Mouse (Mus musculus): Measurements from ENCODE around the gene Padi2.

Padi2 gene

DNA sequence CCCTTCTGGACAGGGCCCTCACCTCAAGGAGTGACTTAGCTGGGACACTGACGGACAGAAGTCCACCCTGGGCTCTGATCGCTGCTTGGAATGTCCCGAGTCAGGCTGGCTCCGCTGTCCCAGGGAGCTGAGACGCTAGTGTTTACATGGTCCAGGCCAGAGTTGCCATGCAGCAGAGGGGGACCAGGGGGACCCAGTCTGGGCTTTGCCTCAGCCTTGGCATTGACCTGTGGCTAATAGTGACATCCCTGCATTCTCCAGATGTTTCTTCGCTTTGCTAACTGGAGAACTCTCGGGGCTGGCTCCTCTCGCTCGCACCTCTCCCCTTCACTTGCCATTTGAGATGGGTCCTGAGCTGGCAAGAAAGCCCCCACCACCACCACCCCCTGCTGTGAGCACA is 22.2 kb downstream of the Padi2 start:
- no peak for DNase-seq

GRCm38 (mm10) chr4:140929745-140930144 is 23.6 kb downstream of the Padi2 start:
- no peak for DNase-seq

GRCm38 (mm10) chr4:140930900-140931470 is 24.8 kb downstream of the Padi2 start:
- no peak for DNase-seq

GRCm38 (mm10) chr4:140935643-140936042 is 29.5 kb downstream of the Padi2 start:
- no peak for DNase-seq

DNA sequence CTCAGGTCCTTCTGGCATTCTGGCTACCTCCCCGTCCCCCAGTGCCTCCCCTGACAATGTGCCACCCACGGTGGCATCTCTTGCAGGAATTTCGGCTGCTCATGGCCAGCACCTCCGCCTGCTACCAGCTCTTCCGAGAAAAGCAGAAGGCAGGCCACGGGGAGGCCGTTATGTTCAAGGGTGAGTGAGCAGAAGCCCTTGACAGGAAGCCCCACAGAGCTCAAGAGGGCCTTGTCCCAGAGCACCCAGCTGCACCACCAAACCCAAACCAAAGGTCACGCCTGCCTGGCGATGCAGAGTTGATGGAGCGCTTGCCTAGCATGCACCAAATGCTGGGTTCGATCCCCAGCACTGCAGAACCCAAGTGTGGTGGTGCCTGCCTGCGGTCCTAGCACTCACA is 38.2 kb downstream of the Padi2 start:
- no peak for DNase-seq

- DNase-seq = peak; percentile 32
Observed at GRCm38 (mm10) chr4:140944961-140945442, 38.9 kb downstream of the Padi2 start.

DNA sequence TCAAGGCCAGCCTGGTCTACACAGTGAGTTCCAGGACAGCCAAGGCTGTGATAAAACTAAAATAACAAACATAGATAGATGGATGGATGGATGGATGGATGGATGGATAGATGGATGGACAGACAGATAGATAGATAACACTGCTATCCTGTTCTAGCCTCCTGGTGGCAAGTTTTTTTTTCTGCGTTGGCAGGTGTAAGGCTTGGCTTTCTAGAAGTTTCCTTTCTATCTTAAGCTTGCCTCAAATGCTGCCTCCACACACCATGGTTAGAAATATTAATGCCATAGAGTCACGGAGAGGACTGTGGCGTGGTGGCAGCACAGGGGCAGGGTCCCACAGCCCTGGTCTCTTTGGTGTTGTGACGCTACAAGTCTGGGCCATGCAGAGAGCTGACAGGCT is 39.4 kb downstream of the Padi2 start:
- no peak for DNase-seq

- peak; percentile 48 for DNase-seq
Observed at GRCm38 (mm10) chr4:140946048-140946447, 39.9 kb downstream of the Padi2 start.

- DNase-seq = no peak
Observed at GRCm38 (mm10) chr4:140946580-140947205, 40.5 kb downstream of the Padi2 start.

DNA sequence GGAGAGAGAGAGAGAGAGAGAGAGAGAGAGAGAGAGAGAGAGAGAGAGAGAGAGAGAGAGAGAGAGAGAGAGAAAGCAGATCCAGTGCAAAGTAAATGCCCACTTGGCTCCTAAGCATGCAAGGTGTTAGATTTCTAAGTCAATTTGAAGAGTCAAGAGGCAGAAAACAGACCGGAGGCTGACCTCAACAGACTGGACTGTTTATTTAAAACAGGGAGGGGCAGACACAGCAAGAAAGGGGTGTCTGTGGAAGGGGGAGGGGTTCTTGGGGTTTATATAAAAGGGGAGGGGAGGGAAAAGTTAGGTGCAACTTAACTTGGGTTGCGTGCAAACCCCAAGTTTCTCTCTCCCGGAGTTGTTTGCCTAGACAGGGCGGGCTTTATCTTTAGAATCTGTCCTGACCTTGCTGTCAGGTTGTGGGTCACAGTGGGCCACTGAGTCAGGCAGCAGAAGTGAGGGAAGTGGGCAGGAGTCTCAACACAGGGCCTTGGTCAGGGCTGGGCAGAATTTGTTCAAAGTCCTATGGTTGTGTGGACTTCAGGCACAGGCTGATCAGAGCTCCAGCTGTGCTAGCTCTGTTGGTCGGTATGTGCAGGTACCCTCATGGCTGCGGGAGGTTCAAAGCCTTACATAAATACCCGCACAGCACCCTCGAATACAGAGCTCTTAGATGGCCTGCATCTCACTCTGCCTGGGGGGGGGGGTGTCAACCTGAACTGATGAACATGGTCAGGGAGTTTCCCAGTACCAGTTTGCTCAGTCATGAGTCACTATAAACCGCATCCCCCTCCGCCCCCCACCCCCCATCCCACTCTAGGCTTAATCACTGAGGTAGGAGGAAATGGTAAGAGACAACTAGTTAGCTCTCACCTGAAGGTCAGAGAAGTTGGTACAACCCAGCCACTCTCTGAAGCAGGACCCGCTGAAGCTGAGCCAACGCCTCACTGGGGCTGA is 41.6 kb downstream of the Padi2 start:
- peak; percentile 38 for DNase-seq

GRCm38 (mm10) chr4:140948481-140948880 is 42.3 kb downstream of the Padi2 start:
- DNase-seq = no peak

GRCm38 (mm10) chr4:140949052-140949451 is 42.9 kb downstream of the Padi2 start:
- DNase-seq = no peak

- DNase-seq = no peak
Observed at GRCm38 (mm10) chr4:140949616-140950015, 43.5 kb downstream of the Padi2 start.

DNA sequence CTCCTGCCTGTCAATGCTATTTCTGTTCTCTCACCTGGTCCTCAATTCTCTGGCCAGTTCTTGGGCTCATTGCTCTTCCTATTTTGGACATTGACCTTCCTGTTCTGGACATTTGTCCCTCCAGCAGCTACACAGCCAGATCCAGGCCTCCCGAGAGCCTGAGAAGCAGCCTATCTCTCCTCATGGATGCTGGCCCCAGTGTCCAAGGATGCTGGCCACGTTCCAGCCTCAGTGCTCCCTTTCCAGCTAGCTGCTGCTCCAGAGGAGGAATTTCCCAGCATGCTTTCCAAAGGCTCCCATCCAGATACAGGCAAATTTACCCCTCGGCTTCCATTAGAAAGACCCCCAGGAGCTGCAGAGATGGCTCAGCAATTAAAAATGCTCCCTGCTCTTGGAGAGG is 44.4 kb downstream of the Padi2 start:
- DNase-seq = no peak

- DNase-seq = peak; percentile 41
Observed at GRCm38 (mm10) chr4:140951861-140952641, 45.9 kb downstream of the Padi2 start.

- no peak for DNase-seq
Observed at GRCm38 (mm10) chr4:140957131-140957702, 51.1 kb downstream of the Padi2 start.

DNA sequence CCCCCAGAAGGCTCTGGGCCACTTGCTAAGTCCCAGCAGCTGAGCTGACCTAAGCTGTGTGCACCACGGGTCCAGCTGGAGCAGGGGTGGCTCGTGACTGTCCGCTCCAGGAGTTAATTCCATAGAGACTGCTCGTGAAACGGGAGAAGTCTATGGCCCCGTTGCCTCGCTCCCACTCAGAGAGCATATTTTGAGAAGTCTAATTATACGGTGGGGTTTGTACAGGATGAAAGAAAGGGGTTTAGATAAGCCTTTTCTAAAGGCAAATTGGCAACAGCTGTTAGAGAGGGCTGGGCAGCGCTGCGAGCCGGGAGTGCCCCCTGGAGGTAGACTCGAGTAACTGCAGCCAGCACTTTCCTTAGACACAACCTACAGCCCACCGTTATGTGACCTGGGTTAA is 51.6 kb downstream of the Padi2 start:
- peak; percentile 74 for DNase-seq

DNA sequence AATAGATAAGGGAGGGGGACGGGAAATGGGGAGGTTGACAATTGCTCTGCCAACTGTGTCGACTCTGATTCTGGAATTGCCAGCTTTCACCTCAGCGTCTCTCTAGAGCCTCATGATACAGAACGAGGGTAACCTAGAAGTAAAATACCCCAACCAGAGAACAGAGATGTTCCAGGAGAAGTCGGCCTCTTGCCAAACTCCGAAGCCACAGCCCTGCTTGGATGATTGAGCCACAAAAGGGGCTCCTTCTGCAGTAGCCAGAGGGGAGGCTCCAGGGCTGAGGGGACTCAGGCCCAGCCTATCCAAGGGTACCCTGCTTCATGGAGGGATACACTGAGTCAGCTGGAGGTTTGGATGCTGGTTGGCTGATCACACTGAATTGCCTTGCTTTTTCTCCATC is 52.2 kb downstream of the Padi2 start:
- DNase-seq = no peak

- no peak for DNase-seq
Observed at GRCm38 (mm10) chr4:140959128-140959679, 53.1 kb downstream of the Padi2 start.

- no peak for DNase-seq
Observed at GRCm38 (mm10) chr4:140959715-140960479, 53.8 kb downstream of the Padi2 start.

DNA sequence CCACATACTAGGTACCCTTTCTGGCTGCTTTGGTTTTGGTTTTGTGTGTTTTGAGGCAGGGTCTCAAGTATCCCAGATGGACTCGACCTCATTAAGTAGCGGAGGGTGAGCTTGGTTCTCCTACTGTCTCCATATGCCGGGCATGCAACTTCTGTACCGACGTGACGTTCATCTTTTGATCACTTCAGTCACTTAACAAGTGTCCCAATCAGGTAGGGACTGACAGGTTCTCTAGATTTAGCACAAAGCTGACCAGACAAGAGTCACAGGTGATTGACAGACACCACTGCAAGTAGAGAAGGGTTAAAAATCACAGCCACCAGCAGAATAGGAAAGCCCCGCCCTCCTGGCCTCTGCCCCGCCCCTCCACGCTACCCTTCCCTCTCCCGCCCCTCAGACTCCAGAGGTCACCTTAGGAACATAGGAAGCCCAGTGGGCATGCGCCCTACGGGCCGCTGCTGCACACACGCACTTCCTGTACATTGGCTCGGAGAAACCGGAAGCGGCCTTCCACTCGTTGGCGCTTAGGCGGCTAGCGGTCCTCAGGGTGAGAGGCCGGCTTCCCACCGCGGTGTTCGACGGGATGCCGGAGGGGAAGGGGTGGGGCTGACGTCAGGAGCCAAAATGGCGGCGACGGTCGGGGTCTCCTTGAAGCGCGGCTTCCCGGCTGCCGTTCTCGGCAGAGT is 54.8 kb downstream of the Padi2 start, which contains the start of gene Sdhb:
Sdhb (plus strand) TSS at position 423 of the 686 bp plus-strand sequence.
- DNase-seq = peak; percentile 99
